Comparison of ENCODE assay signal across 14 mouse cellular contexts in the genomic region with DNA sequence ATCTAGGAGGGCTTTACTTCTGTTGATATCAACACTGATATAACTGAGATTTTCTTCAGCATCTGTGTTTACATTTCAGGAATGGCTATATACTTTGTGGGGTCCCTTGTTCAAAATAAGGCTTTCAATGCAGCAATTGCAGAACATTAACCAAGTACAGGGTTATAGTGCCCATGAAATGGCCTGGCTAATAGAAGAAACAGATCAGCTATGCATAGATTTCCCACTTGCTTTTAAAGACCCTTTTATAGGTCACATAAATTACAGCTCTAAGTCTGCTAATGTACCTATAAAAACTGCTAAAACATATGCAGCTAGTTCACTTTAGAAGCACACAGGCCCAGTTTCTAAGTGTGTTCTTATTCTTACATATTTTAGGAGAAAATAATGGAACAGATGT.
"Had no signal": no experiment of that assay in that cellular context is flagged by ENCODE, and none has a peak within 500 bp of the region (broad histone marks: within the 10 kb centered on the region; RNA-seq: fewer than 3 reads in every experiment).

No protein-coding gene starts in this region.

- H3K9ac ChIP-seq: lung, embryonic 14.5 days; midbrain, embryonic 13.5 days; midbrain, embryonic 15.5 days; neural tube, embryonic 13.5 days; stomach, embryonic 15.5 days had no signal

- DNase-seq: lung, adult 18-20 months; lung, embryonic 14.5 days; lung, postnatal 10 days; lung, postnatal 4 days; right cerebral cortex, postnatal 14 days; thymus, adult 2 months; thymus, postnatal 25 days; thymus, postnatal 4 days had no signal

- H3K4me2 ChIP-seq: lung, embryonic 14.5 days; midbrain, embryonic 11.5 days; midbrain, embryonic 13.5 days; midbrain, embryonic 15.5 days; neural tube, embryonic 13.5 days; stomach, embryonic 15.5 days had no signal

- H3K4me3 ChIP-seq: midbrain, embryonic 13.5 days; midbrain, embryonic 15.5 days; neural tube, embryonic 13.5 days; stomach, embryonic 15.5 days had no signal

- H3K9me3 ChIP-seq: midbrain, embryonic 13.5 days; midbrain, embryonic 15.5 days; neural tube, embryonic 13.5 days; stomach, embryonic 15.5 days had no signal

- H3K36me3 ChIP-seq: midbrain, embryonic 13.5 days; midbrain, embryonic 15.5 days; neural tube, embryonic 13.5 days; stomach, embryonic 15.5 days had no signal

- H3K27me3 ChIP-seq: midbrain, embryonic 13.5 days; midbrain, embryonic 15.5 days; neural tube, embryonic 13.5 days; stomach, embryonic 15.5 days had no signal

- ATAC-seq: midbrain, embryonic 13.5 days; midbrain, embryonic 15.5 days had no signal

- H3K4me1 ChIP-seq: midbrain, embryonic 13.5 days; midbrain, embryonic 15.5 days; neural tube, embryonic 13.5 days; stomach, embryonic 15.5 days had no signal

- H3K27ac ChIP-seq: midbrain, embryonic 13.5 days; midbrain, embryonic 15.5 days; neural tube, embryonic 13.5 days; stomach, embryonic 15.5 days; stomach, postnatal 0 days had no signal
